Mouse (Mus musculus) intestine, postnatal 0 days (tissue): Measurements from ENCODE around the gene Pcf11. TPM values are rescaled to one million over a fixed set of nuclear protein-coding genes. Genes with fewer than 3 reads are reported as not detected.

Experiments used
- ATAC-seq: fragments of 200-750 bp; cut with Nextera tagmentation; 2 replicates; pipeline ENCODE4 v1.8.0; 2017; ENCODE audit warnings: mild to moderate bottlenecking, moderate TSS enrichment, moderate library complexity
- H3K27ac ChIP-seq: fragments of 300-500 bp; sonication (generic); 2 replicates; pipeline ENCODE4 v1.5.1; 2014; ENCODE audit warnings: mild to moderate bottlenecking, low read depth, low read length, moderate library complexity
- H3K27me3 ChIP-seq: fragments of 300-500 bp; sonication (generic); replicated peaks from 2 replicates; pipeline ENCODE4 v1.6.1; 2014; ENCODE audit warnings: low read length, mixed read lengths; ENCODE audit not compliant: control insufficient read depth, insufficient read depth
- H3K36me3 ChIP-seq: fragments of 300-500 bp; sonication (generic); 2 replicates; pipeline ENCODE4 v1.6.1; 2014; ENCODE audit warnings: mild to moderate bottlenecking, moderate library complexity; ENCODE audit not compliant: control insufficient read depth, insufficient read depth
- H3K4me1 ChIP-seq: fragments of 300-500 bp; sonication (generic); replicated peaks from 2 replicates; pipeline ENCODE4 v1.6.1; 2014; ENCODE audit warnings: antibody characterized with exemption, low read length, mixed read lengths; ENCODE audit not compliant: control insufficient read depth, insufficient read depth
- H3K4me2 ChIP-seq: fragments of 300-500 bp; sonication (generic); replicated peaks from 2 replicates; pipeline ENCODE4 v1.6.1; 2014; ENCODE audit warnings: low read depth, mild to moderate bottlenecking, moderate library complexity
- H3K4me3 ChIP-seq: fragments of 300-500 bp; sonication (generic); 2 replicates; pipeline ENCODE4 v1.5.1; 2014; ENCODE audit warnings: low read depth, low read length
- H3K9ac ChIP-seq: fragments of 300-500 bp; sonication (generic); 2 replicates; pipeline ENCODE4 v1.6.1; 2014; ENCODE audit warnings: mild to moderate bottlenecking, low read depth, low read length
- H3K9me3 ChIP-seq: fragments of 300-500 bp; sonication (generic); 2 replicates; pipeline ENCODE4 v1.6.1; 2016; ENCODE audit warnings: mixed run types; ENCODE audit not compliant: control insufficient read depth
- CTCF ChIP-seq: sonication (generic); IDR thresholded peaks from 2 replicates; pipeline ENCODE4 v1.5.1; 2016; ENCODE audit warnings: low read depth, mild to moderate bottlenecking, control low read depth, antibody characterized with exemption, moderate library complexity
- whole genome bisulfite sequencing: fragments of 180-500 bp; shearing (Covaris S2); extraction: QIAGEN DNeasy Blood & Tissue Kit; methylation state at CpG from one replicate; pipeline ENCODE4 v1.1.7; 2014; 5-methylcytosine and 5-hydroxymethylcytosine counted together
- polyA plus RNA-seq: library from polyadenylated mRNA; unstranded; fragments of >200 nt; fragmentation: Nextera tagmentation; extraction: Ambion mirVana; gene quantifications from 2 replicates; pipeline ENCODE4 v1.2.1, GENCODE M21; 2015

The Pcf11 gene
- polyA plus RNA-seq, 1 experiment from 2014 or later, result 11.7 TPM

DNA sequence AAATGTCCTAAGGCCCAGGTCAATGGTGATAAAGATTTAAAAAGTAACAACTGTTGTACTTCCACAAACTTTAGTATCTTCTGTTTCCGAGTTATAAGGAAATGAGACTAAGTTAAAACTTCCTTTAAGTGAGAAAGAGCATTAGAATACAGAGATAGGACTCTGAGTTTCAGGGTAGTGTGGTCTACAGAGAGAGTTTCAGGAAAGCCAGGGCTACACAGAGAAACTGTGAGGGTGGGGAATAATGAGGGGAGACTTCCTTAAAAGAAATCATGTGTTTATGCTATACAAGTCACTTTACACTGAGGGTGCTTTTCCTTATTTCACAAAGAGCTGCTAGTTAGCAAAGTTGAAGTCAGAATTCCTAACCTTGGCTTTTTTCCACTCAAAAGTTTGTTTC, 16.4 kb downstream of the Pcf11 start:
- Histone ChIP-seq H3K4me1 (peaks cover 3% of the 10 kb centered on the region; the same call in 1 of the 2 replicates), H3K4me3 (no peak overlapping the region), H3K36me3 (peaks cover 42% of the 10 kb centered on the region), H3K9me3 (no peaks in the 10 kb centered on the region), H3K27me3 (no peaks in the 10 kb centered on the region), H3K27ac (no peak overlapping the region), H3K9ac (no peak overlapping the region), H3K4me2 (no peak overlapping the region)
- no peak for TF ChIP-seq CTCF
- WGBS, result 52% methylated on average over 1 of the region's 1 CpGs
- no peak for ATAC-seq

GRCm38 (mm10) chr7:92647790-92648189, 21.9 kb downstream of the Pcf11 start:
- Histone ChIP-seq H3K4me3 (no peak overlapping the region), H3K9ac (no peak overlapping the region), H3K9me3 (no peaks in the 10 kb centered on the region), H3K36me3 (peaks cover 39% of the 10 kb centered on the region), H3K4me1 (no peaks in the 10 kb centered on the region), H3K27ac (no peak overlapping the region), H3K27me3 (no peaks in the 10 kb centered on the region), H3K4me2 (no peak overlapping the region)
- ATAC-seq, result no peak
- TF ChIP-seq CTCF, result no peak
- 74% methylated on average over 7 of the region's 7 CpGs for WGBS

DNA sequence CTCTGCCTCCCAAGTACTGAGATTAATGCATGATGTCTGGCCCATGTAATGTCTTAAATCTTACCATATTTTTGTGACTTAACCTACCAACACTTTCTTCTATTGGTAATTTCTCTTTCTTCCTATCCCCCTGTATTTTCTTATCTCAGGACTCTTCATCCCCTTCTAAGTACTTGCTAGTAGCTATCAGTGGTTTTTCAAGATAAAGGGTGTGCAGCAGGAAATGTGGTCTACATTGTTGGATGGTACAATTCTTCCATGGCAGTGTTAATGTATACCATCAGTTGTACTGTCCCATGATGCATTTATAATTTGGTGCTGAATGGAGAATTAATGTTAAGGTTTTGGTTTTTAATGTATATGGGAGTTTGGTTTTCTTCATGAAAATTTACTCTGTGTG, 27.4 kb downstream of the Pcf11 start:
- Histone ChIP-seq H3K4me3 (no peak overlapping the region), H3K27ac (no peak overlapping the region), H3K9me3 (no peaks in the 10 kb centered on the region), H3K36me3 (peaks cover 24% of the 10 kb centered on the region), H3K4me1 (no peaks in the 10 kb centered on the region), H3K4me2 (no peak overlapping the region), H3K9ac (no peak overlapping the region), H3K27me3 (no peaks in the 10 kb centered on the region)
- ATAC-seq, result no peak
- TF ChIP-seq CTCF, result no peak

DNA sequence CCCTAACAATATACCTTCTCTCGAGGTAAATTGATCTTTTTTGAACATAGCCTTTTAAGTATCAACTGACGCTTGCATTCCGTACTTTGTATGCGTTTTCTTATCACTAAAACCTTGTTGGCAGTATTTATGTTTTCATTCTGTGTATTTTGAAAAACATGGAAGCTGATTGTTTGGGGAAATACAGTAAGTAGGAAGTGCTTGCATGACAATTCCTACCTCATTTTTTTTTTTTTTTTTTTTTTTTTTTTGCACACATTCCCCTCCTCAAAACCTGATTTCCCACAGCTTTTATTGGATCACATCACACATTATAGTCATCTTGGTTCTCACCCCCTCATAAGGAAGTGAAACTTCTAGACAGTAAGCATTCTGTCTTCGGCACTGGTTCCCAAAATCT, 31.7 kb downstream of the Pcf11 start:
- no peaks in the 10 kb centered on the region; the same call in 1 of the 2 replicates for H3K4me1 ChIP-seq
- peak overlapping the region; percentile 89 for H3K4me3 ChIP-seq
- H3K9me3 ChIP-seq, result no peaks in the 10 kb centered on the region
- H3K36me3 ChIP-seq, result peaks cover 2% of the 10 kb centered on the region; the same call in 1 of the 2 replicates
- TF ChIP-seq CTCF, result no peak
- H3K4me2 ChIP-seq, result peak overlapping the region; percentile 98
- no peaks in the 10 kb centered on the region; the same call in 1 of the 2 replicates for H3K27me3 ChIP-seq
- WGBS, result 83% methylated on average over 5 of the region's 5 CpGs
- no peak for ATAC-seq
- no peak overlapping the region for H3K27ac ChIP-seq
- peak overlapping the region; percentile 59; the same call in 1 of the 2 replicates for H3K9ac ChIP-seq

DNA sequence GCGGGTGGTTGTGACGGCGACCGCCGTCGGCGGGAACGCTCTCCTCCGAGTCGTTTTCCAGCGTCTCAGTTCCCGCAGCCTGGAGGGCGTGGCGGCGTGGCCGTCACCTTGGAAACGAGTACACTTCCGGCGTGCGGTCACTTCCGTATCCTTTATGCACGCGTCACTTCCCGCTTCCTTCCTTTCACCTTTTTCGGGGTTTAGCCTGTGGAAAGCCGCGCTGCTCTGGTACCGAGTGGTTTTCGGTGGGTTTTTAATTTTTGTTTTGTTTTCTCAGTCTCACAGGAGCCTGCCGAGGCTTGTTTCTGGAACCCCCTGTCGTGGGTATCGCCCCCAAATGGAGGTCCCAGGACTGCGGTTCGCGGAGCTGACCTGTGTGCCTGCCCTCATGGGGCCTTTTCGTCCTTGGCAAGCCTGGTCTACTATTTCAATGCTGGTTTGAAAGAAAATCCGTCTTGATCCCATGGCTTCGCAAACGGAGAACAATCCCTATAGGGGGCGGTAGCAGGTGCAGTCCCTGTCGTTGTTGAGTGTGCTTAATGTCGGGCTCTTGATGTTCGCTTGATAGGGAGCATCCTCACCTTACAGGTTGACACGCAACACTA, 32.6 kb downstream of the Pcf11 start, which contains the start of gene Ankrd42:
Ankrd42 (minus strand) TSS at position 122 of the 605 bp plus-strand sequence.
- Histone ChIP-seq H3K9me3 (no peaks in the 10 kb centered on the region), H3K27ac (peak within 1 kb of the TSS; percentile 85), H3K4me3 (peak within 1 kb of the TSS; percentile 89), H3K36me3 (no peaks in the 10 kb centered on the region), H3K4me2 (peak within 1 kb of the TSS; percentile 98), H3K27me3 (no peaks in the 10 kb centered on the region; the same call in 1 of the 2 replicates), H3K9ac (peak within 1 kb of the TSS; percentile 59), H3K4me1 (no peaks in the 10 kb centered on the region; the same call in 1 of the 2 replicates)
- peak; percentile 61 for TF ChIP-seq CTCF
- WGBS, result under 1% methylated on average over 44 of the region's 44 CpGs
- ATAC-seq, result peak; percentile 96

DNA sequence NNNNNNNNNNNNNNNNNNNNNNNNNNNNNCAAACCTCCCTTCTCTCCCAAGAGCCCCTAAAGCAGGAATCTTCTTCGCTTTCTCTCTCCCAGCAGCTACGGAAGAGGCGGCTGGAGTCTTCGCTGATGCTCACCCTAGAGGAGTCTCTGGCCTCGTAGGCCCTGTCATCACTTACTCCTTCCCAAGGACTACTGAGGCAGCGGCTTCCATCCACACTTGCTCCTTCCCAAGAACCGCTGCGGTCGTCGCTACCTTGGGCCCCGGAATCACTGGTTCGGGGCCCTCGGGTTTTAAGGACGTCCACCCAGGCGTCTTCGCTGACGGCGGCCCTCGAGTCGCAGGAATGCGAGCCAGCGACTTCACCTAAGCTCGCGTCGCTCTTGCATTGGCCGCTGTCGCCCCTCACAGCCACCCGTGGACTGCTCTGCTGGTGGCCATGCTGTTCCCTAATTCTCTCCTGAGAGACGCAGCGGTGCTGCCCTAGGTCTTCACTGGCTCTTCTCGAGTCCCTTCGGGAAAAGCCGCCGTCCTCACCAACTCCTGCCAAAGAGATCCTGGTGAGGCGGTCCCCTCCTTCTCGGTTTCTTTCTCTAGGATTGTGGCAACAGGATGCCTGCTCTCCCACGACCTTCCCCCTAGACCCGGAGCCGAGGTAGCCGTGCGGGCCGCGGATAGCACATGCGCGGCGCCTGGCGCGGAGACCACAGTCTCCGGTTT, 33.3 kb downstream of the Pcf11 start:
- peak; percentile 67 for ATAC-seq
- Histone ChIP-seq H3K4me3 (peak overlapping the region; percentile 89), H3K4me1 (no peaks in the 10 kb centered on the region; the same call in 1 of the 2 replicates), H3K27ac (peak overlapping the region; percentile 35; the same call in 1 of the 2 replicates), H3K9ac (peak overlapping the region; percentile 59), H3K36me3 (no peaks in the 10 kb centered on the region), H3K4me2 (peak overlapping the region; percentile 98), H3K27me3 (no peaks in the 10 kb centered on the region; the same call in 1 of the 2 replicates), H3K9me3 (no peaks in the 10 kb centered on the region)
- under 1% methylated on average over 47 of the region's 49 CpGs for WGBS
- TF ChIP-seq CTCF, result no peak
